Mouse (Mus musculus) limb, embryonic 10.5 days (tissue): ENCODE results near the gene Tnnc2. TPM values are rescaled to one million over a fixed set of nuclear protein-coding genes. Genes with fewer than 3 reads are reported as not detected.

Experiments
- DNase-seq: peaks from one replicate; pipeline ENCODE4 v3.0.0-alpha.2; 2017; ENCODE audit warnings: low spot score
- H3K27ac ChIP-seq: fragments of 300-500 bp; sonication (generic); 2 replicates; pipeline ENCODE4 v1.5.1; 2016; ENCODE audit warnings: mild to moderate bottlenecking
- H3K27me3 ChIP-seq: fragments of 300-500 bp; sonication (generic); 2 replicates; pipeline ENCODE4 v1.6.1; 2016; ENCODE audit warnings: low read depth, mild to moderate bottlenecking; ENCODE audit not compliant: poor library complexity, severe bottlenecking
- H3K36me3 ChIP-seq: fragments of 300-500 bp; sonication (generic); 2 replicates; pipeline ENCODE4 v1.6.1; 2016; ENCODE audit warnings: mild to moderate bottlenecking, moderate library complexity
- H3K4me1 ChIP-seq: fragments of 300-500 bp; sonication (generic); 2 replicates; pipeline ENCODE4 v1.6.1; 2016
- H3K4me3 ChIP-seq: fragments of 300-500 bp; sonication (generic); 2 replicates; pipeline ENCODE4 v1.5.1; 2016; ENCODE audit warnings: mild to moderate bottlenecking, moderate library complexity
- H3K9me3 ChIP-seq: fragments of 300-500 bp; sonication (generic); replicated peaks from 2 replicates; pipeline ENCODE4 v1.6.1; 2016; ENCODE audit warnings: mild to moderate bottlenecking
- WGBS: fragments of 180-500 bp; shearing (Covaris S2); methylation state at CpG from one replicate; pipeline ENCODE4 v1.1.7; 2016; 5-methylcytosine and 5-hydroxymethylcytosine counted together
- polyA plus RNA-seq: library from polyadenylated mRNA; unstranded; fragments of >200 nt; fragmentation: Nextera tagmentation; extraction: Ambion mirVana; gene quantifications from 2 replicates; pipeline ENCODE4 v1.2.1, GENCODE M21; 2016

Gene Tnnc2
- polyA plus RNA-seq: 0.79 and 1.3 TPM in 2 replicates

DNA sequence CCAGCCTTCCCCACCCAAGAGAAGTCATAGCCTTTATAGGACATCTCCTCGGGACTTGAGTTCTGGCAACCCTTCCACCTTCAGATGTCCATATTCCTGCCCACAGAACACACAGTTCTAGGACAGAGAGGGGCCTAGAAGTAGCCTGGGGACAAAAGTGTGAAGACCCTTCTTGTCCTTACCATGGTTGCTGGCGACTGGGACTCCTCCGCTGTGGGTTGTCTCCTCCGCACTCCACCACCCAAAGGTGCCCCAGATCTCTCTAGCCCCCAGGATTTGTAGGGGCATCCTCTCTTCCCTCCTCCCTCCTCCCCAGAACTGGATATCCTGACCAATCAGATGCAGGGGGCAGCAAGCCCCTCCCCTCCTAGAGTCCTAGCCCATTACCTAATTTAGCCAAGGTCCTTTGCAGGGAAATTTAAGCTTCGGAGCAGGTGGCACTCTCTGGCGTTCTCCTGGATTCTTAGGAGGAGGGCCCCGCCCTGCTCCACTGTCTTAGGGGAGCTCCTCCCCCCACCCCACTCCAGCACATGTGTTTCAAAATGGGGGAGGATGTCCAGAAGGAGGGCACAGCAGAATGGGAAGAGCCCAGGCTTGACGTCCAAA lies at the start of gene Tnnc2:
Gene Tnnc2 (minus strand): TSS at position 487 of the 606 bp plus-strand sequence.
- H3K36me3 ChIP-seq: no peaks in the 10 kb centered on the region
- no peaks in the 10 kb centered on the region for H3K9me3 ChIP-seq
- peaks cover 12% of the 10 kb centered on the region; the same call in 1 of the 2 replicates for H3K27me3 ChIP-seq
- 66% methylated on average over 8 of the region's 8 CpGs for WGBS
- H3K4me3 ChIP-seq: no peak within 1 kb of the TSS
- H3K4me1 ChIP-seq: peaks cover under 1% of the 10 kb centered on the region
- H3K27ac ChIP-seq: no peak within 1 kb of the TSS
- DNase-seq: no peak

DNA sequence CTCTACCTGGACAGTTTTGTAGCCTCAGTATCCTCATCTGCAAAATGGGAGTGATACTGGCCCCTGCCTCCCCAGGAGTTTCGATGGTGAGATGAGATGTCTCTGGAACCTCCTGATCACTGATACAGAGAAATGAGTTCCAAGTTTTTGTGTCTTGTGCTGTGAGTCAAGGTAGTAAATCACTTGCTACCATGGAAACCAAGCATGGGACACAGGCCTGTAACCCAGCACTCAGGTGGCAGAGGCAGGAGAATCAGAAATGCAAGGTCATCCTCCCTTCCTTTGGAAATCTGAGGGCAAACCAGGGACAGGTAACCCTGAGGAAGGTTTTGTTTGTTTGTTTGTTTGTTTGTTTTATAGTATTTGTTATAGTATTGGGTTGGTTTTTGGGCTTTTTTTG lies 49.3 kb upstream of the Tnnc2 start:
- WGBS: 89% methylated on average over 1 of the region's 1 CpGs
- no peak overlapping the region for H3K4me3 ChIP-seq
- H3K27me3 ChIP-seq: no peaks in the 10 kb centered on the region
- H3K36me3 ChIP-seq: peaks cover 47% of the 10 kb centered on the region
- no peaks in the 10 kb centered on the region for H3K9me3 ChIP-seq
- H3K27ac ChIP-seq: no peak overlapping the region
- no peak for DNase-seq
- H3K4me1 ChIP-seq: peaks cover 15% of the 10 kb centered on the region

DNA sequence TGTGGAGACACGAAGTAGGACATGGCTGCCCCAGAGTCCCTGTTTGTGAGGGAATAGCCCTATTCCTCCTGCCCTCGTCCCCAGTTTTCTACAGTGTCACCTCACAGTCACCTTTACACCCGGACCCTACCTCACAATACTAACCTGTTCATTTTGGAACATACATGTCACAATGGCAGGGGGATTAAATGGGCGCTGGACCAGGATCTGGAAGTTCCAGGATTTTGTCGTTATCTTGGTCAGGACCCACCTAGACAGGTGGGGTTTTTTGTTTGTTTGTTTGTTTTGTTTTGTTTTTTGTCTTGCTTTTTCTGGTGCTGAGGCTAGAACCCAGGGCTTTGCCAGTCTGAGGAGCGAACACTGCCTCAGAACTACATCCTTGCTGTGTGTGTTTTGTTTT lies 48.7 kb upstream of the Tnnc2 start, which contains the start of gene Spata25:
Gene Spata25 (minus strand): TSS at position 101 of the 400 bp plus-strand sequence.
- Histone ChIP-seq H3K27me3 (no peaks in the 10 kb centered on the region), H3K36me3 (peaks cover 47% of the 10 kb centered on the region), H3K4me1 (peaks cover 17% of the 10 kb centered on the region), H3K4me3 (no peak within 1 kb of the TSS; the same call in 1 of the 2 replicates), H3K27ac (no peak within 1 kb of the TSS), H3K9me3 (no peaks in the 10 kb centered on the region)
- DNase-seq: no peak
- WGBS: 85% methylated on average over 6 of the region's 6 CpGs

DNA sequence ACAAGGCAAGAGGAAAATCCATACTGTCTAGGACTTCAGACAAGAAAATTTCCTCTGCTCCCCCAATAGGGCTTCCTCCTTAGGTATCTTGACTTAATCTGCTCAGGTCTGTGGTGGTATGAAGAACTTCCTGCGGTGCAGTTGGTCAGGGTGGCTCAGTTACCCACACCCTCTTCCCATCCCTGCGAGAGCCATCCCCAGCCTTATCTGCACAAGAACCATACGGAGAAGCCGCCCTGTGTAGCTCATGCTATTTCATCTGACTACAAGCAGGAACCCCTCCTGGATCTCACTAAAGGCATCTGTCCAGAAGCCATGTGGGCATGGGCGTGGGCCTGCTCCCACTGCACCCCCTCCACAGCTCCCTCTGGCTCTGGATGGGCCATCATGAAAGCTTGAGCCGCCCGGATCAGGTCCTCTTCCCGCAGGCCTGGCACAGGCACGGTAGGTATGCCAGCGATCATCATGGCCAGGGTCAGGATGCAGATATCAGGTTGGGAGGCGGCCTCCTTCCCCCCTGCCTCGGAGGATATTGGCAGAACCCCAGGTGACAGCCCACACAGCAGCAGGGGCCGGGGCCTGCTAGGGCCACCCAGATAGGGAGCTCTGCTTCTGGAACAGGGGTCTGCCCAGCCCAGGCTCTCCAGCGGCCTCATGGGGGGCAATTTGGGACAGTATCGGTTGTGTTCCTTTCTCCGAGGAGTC lies 47.5 kb upstream of the Tnnc2 start:
- DNase-seq: no peak
- H3K27me3 ChIP-seq: no peaks in the 10 kb centered on the region
- no peak overlapping the region; the same call in 1 of the 2 replicates for H3K4me3 ChIP-seq
- no peak overlapping the region for H3K27ac ChIP-seq
- H3K9me3 ChIP-seq: no peaks in the 10 kb centered on the region
- 89% methylated on average over 16 of the region's 16 CpGs for WGBS
- H3K36me3 ChIP-seq: peaks cover 47% of the 10 kb centered on the region
- H3K4me1 ChIP-seq: peaks cover 10% of the 10 kb centered on the region

DNA sequence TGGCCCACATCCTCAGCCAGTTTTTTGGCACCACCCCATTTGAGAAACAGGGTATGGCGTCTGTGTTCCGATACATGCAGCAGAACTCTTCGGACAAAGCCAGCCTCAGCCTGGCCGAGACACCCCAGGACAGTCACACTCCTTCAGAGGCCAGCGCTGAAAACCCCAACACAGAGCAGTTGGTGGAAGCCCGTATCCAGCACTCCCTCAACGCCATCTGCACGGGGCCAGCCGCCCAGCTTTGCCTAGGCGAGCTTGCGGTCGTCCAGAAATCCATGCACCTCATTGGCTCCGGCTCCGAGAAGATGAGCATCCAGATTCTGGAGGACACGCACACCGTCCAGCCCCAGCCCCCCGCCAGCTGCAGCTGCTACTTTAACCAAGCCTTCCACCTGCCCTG lies 45.8 kb upstream of the Tnnc2 start:
- DNase-seq: no peak
- 95% methylated on average over 17 of the region's 17 CpGs for WGBS
- no peaks in the 10 kb centered on the region for H3K9me3 ChIP-seq
- H3K27ac ChIP-seq: no peak overlapping the region
- no peaks in the 10 kb centered on the region for H3K27me3 ChIP-seq
- H3K36me3 ChIP-seq: peaks cover 61% of the 10 kb centered on the region
- peaks cover 12% of the 10 kb centered on the region for H3K4me1 ChIP-seq
- no peak overlapping the region for H3K4me3 ChIP-seq

DNA sequence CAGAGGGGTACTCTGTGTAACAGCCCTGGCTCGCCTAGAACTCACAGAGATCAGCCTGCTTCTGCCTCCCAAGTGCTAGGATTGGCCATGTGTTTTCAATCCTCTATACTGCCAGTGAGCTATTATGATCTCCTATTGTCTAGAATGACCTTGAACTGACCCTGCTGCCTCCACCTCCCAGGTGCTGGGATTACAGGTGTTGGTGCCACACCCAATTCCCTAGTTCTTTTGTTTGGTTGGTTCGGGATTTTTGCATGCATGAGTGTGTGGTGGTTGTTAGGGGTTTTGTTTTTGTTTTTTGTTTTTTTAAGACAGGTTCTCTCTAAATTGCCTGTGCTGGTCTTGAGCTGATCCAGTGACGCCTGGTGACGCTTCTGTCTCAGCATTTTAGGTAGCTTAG lies 44.2 kb upstream of the Tnnc2 start:
- 97% methylated on average over 4 of the region's 4 CpGs for WGBS
- DNase-seq: no peak
- H3K27me3 ChIP-seq: no peaks in the 10 kb centered on the region
- peaks cover 12% of the 10 kb centered on the region for H3K4me1 ChIP-seq
- peaks cover 67% of the 10 kb centered on the region for H3K36me3 ChIP-seq
- H3K9me3 ChIP-seq: no peaks in the 10 kb centered on the region
- peak overlapping the region; percentile 85; the same call in 1 of the 2 replicates for H3K4me3 ChIP-seq
- no peak overlapping the region for H3K27ac ChIP-seq

DNA sequence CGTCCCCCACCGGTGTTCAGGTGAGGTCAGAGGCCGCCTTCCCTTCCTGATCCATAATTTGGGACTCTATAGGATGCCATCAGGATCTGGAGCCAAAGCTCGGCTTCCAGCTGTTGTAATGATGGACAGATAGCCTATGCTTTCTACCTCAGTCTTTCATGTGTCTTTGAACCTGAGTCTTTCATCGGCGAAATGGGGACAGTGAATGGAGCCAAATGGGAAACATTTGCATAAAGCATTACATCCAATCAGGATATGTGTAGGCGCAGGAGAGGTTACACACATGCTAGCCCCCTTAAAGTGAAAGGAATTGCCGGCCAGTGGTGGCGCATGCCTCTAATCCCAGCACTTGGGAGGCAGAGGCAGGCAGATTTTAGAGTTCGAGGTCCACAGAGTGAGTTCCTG lies 43.4 kb upstream of the Tnnc2 start:
- peaks cover 60% of the 10 kb centered on the region for H3K36me3 ChIP-seq
- 4% methylated on average over 10 of the region's 10 CpGs for WGBS
- no peaks in the 10 kb centered on the region for H3K9me3 ChIP-seq
- H3K4me3 ChIP-seq: peak overlapping the region; percentile 85
- peak overlapping the region; percentile 85 for H3K27ac ChIP-seq
- no peak for DNase-seq
- peaks cover 12% of the 10 kb centered on the region for H3K4me1 ChIP-seq
- no peaks in the 10 kb centered on the region for H3K27me3 ChIP-seq

DNA sequence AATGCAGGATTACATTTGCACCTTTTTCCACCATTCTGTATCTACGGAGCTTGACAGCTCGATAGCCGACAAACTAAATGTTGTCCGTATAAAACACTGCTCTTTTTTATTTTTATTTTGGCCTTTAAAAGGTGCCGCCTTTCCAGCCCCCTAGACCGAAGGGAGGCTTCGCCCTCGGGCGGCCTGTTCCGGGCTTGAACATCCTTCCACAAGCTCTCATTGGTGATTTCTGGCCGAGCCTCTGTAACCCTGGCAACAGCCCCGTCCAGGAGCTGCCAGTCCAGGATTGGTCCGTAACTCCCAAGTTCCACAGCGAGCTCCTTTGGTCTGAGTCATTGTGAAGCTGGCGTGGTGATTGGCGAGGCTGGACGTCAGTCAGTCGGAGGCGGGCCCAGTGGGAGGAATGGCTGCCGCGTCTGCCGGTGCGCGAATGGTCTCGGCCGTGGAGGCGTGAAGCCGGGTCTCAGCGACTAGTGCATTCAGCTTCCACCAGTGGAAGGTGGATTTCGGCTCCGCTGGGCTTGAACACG lies 42.9 kb upstream of the Tnnc2 start, which contains the start of gene Zswim1:
Gene Zswim1 (plus strand): TSS at position 51 of the 530 bp plus-strand sequence.
- no peaks in the 10 kb centered on the region for H3K9me3 ChIP-seq
- peak within 1 kb of the TSS; percentile 85 for H3K4me3 ChIP-seq
- WGBS: 1% methylated on average over 32 of the region's 32 CpGs
- peak; percentile 98 for DNase-seq
- H3K36me3 ChIP-seq: peaks cover 56% of the 10 kb centered on the region
- peaks cover 12% of the 10 kb centered on the region for H3K4me1 ChIP-seq
- H3K27me3 ChIP-seq: no peaks in the 10 kb centered on the region
- peak within 1 kb of the TSS; percentile 85 for H3K27ac ChIP-seq

DNA sequence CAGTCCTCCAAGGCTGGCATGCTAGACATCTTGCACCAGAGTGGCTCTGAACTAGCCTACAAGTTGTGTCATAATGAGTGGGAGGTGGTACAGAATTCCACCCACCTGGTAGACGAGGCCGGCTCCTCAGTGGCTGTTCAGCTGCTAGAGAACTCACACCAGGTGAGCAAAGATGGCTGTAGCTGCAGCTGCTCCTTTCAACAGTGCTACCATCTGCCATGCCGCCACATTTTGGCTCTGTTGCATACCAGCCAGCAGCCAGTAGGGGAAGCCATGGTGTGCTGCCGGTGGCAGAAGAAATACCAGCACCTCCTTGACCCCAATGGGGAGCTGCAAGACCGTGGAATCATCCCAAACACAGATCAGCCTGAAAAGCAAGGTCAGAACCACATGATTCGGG lies 41.3 kb upstream of the Tnnc2 start:
- 85% methylated on average over 6 of the region's 6 CpGs for WGBS
- Histone ChIP-seq H3K27ac (no peak overlapping the region), H3K4me1 (peaks cover 12% of the 10 kb centered on the region), H3K9me3 (no peaks in the 10 kb centered on the region), H3K27me3 (no peaks in the 10 kb centered on the region), H3K36me3 (peaks cover 39% of the 10 kb centered on the region), H3K4me3 (no peak overlapping the region)
- DNase-seq: no peak

DNA sequence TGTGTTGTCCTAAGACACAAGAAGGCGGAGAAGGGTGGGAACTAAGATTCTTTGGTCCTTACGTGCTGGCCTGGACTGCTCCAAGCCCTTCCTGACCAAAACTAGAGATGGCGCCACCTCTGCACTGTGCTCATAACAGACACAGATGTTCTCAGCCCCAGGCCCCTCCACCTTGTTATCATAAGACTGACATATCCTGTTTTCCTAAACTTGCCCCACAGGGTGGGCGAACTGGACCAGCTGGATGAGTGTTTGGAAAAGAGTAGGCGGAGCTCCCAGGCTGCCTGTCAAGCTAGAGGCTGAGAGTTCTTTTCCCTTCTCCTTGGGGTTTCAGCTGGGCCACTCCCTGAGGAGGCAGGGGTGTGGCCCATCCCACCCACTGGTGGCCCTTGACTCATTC lies 37.9 kb upstream of the Tnnc2 start:
- H3K4me3 ChIP-seq: no peak overlapping the region
- no peak for DNase-seq
- 76% methylated on average over 5 of the region's 5 CpGs for WGBS
- H3K27ac ChIP-seq: no peak overlapping the region
- H3K36me3 ChIP-seq: peaks cover 22% of the 10 kb centered on the region
- H3K27me3 ChIP-seq: no peaks in the 10 kb centered on the region
- no peaks in the 10 kb centered on the region for H3K9me3 ChIP-seq
- H3K4me1 ChIP-seq: peaks cover 6% of the 10 kb centered on the region

DNA sequence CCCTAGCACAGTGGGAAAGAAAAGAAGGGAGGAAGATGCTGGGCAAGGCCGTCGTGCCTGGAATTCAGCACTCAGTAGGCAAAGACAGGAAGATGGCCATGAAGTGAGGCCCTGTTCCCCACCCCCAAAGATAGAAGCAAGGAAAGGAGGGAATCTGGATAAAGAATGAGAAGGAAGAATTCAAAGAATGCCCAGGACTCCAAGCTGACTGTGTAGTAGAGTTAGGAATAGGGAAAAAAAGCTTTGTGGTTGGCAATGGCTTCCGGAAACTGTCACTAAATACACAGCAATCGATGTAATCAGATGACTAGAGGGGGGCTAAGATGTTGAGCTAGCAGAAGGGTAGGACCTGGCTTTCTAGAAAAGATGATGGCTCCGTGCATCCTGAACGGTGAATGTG lies 37.4 kb upstream of the Tnnc2 start:
- DNase-seq: no peak
- peaks cover 24% of the 10 kb centered on the region for H3K36me3 ChIP-seq
- 92% methylated on average over 6 of the region's 6 CpGs for WGBS
- no peak overlapping the region for H3K27ac ChIP-seq
- peaks cover 1% of the 10 kb centered on the region for H3K4me1 ChIP-seq
- no peaks in the 10 kb centered on the region for H3K27me3 ChIP-seq
- H3K9me3 ChIP-seq: no peaks in the 10 kb centered on the region
- H3K4me3 ChIP-seq: no peak overlapping the region

DNA sequence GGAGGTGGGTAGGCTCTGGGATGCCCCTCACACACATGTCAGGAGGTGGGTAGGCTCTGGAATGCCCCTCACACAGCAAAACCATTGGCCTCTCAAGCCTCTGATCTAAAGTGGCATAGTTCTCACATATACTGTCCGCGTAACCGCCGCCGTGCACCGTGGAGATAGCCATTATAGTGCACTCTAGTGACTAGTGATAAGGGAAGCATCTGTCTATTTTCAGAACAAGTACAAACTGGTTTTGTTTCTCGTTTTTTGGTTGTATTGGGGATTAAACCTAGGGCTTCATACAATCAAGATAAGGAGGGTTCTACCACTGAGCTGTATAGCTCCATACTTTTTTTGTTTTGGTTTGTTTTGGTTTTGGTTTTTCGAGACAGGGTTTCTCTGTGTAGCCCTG lies 36.1 kb upstream of the Tnnc2 start:
- H3K36me3 ChIP-seq: peaks cover 14% of the 10 kb centered on the region
- no peaks in the 10 kb centered on the region for H3K9me3 ChIP-seq
- 92% methylated on average over 8 of the region's 8 CpGs for WGBS
- no peak for DNase-seq
- no peak overlapping the region for H3K27ac ChIP-seq
- no peaks in the 10 kb centered on the region for H3K4me1 ChIP-seq
- H3K4me3 ChIP-seq: no peak overlapping the region
- H3K27me3 ChIP-seq: no peaks in the 10 kb centered on the region

DNA sequence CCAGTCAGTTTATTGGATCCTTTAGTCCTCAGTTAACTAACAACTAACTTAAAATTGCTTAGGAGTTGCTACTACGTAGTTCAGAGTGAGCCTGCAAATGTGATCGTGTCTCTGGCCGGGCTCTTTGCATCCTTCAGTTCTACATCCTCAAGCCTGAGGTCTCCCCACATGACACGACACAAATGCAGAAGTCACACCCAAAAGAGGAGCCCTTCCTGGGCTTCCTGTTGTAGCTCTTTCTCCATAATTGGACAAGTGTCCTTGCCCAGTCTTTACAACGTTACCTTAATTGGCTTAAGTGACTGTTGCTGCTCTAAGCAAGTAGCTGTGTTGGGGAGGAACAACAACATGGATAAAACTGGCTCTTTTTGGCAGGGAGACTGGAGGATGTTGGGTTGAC lies 35.6 kb upstream of the Tnnc2 start:
- Histone ChIP-seq H3K4me3 (no peak overlapping the region), H3K27me3 (no peaks in the 10 kb centered on the region), H3K36me3 (peaks cover 9% of the 10 kb centered on the region), H3K27ac (no peak overlapping the region), H3K4me1 (no peaks in the 10 kb centered on the region), H3K9me3 (no peaks in the 10 kb centered on the region)
- DNase-seq: no peak
- WGBS: 90% methylated on average over 5 of the region's 5 CpGs
